Mouse (Mus musculus): Measurements from ENCODE around the gene Setd2. TPM values are rescaled to one million over a fixed set of nuclear protein-coding genes. Genes with fewer than 3 reads are reported as not detected.

Setd2 gene
- total RNA-seq, 2 experiments from 2014 or later: 51.8 to 69.5 TPM

DNA sequence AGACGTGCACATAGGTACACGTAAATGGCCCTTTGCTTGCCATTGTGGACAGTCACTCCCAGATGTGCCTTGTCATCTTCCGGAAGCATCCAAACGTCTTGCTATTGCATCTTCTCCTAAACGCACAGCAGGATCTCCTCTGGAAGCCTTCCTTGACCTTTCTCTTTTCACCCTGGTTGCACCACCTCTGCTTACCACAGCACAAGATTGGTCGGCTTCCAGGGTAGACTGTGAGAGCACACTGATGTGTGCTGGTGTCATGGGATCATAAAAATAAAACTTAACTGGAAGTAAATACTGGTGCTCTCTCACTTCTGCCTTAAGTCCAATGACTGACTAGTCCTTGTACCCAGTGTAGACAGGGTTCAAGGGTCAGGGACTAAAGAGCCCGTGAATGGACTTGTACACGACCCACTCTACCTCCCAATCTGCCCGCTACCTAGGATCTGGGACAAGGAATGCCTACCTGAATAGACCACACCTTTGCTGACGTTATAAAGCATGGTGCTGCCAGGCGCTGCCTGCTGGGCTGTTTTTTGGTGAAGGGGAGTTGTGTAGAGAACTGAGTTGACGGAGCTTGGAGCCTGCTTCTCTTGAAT is 90.3 kb downstream of the Setd2 start:
- DNase-seq (ENCODE audit: extremely low spot score in 1 of 2, low spot score in 1 of 2): no peak

DNA sequence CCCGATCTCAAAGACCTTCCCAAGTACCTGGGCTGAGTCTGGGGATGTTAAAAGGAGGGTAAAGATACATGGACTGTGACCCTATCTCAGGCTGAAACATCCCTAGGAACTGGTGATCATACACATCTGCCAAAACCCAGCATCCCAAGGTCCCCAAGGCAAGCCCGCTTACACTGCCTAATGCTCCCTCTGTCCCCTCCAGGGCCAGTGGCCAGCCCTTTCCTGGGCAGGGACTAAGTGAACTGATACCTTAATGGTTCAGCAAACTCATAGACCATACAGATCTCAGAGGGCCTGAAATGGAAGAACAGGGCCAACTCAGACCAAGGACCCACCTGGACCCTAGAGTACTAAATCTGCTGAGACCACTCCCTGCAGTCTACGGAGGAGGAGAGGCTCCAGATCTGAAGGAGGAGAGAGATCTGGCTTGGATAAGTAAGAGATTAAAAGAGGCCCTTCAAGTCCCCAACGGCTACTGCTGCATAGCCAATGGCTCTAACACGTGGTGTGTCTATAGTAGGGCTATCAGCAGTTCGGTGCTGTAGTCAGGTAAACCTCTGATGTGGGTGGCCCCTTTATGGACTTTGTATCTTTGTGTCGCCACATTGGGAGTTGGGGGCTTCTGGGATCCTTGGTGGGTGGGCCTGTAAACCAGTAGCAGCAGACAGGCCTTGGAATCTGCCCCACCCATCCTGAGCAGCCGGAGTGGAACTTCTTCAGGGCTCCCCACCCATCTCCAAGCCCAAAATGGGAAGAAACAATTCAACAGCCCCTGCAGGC is 91.2 kb downstream of the Setd2 start:
- no peak for DNase-seq (ENCODE audit: extremely low spot score in 1 of 2, low spot score in 1 of 2)

DNA sequence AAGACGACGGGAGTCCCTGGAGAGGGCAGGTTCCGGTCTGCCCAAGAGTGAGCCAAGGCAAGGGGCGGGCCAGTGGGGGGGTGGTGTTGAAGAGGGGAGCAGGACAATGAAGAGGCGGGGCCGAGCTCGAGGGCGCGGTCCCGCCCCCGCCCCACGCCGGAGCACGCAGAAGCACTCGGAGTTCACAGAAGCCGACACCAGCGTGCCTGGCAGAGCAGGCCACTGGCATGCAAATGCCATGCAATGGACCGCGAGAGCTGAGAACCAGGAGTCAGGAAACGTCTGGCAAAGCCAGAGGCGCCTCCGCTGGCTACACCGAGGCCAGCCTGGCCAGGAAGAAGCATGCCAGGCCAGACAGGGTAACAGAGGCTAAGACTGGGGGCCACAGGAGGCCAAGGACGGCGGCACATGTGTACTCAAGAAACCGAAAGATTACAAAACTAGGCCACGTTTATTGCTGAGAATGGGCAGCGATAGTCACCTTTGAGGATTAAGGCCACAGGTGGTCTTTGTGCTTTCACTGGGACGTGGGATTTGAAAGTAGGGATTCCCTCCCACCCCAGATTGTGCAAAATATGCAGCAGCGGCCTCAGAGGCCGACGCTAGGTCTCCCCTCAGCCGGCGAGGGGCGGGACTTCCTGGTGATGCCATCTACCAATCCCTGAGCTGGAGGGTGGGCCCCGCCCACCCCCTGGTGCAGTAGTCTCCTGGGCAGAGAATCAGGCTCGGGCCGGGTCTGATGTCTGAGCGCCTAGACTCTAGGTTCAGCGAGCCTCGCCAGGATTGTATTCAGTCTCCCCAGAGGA is 92.2 kb downstream of the Setd2 start, which contains the start of gene Nradd:
TSS of gene Nradd (minus strand) at position 92 of the 806 bp plus-strand sequence.
- DNase-seq (ENCODE audit: extremely low spot score in 1 of 2, low spot score in 1 of 2): peak; percentile 69 to 73

DNA sequence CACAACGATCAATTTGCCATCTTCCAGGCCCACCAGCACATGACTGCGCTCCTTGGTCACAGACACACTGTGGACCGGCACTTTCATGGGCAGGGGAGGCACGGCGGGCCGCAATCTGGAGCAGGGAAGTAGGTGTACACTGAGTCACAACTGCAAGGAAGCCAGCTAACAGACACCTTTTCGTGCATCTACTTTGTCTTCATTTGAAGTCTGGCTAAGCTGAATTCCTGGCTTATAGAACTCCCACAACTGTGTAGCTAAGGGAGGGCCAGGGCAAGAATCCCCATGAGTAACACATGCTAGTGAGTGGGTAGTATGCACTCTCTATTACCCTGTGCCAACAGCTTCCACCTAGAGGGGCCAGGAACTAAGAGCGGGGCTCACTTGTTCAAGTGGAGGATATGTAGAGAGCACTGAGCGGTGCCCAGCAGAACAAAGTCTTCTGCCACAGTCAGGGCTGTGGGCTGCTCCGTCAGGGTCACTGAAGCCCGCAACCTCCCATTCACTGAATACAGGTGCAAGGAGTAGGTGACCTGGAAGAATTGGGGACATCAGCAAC is 93.0 kb downstream of the Setd2 start:
- no peak for DNase-seq (ENCODE audit: extremely low spot score in 1 of 2, low spot score in 1 of 2)

DNA sequence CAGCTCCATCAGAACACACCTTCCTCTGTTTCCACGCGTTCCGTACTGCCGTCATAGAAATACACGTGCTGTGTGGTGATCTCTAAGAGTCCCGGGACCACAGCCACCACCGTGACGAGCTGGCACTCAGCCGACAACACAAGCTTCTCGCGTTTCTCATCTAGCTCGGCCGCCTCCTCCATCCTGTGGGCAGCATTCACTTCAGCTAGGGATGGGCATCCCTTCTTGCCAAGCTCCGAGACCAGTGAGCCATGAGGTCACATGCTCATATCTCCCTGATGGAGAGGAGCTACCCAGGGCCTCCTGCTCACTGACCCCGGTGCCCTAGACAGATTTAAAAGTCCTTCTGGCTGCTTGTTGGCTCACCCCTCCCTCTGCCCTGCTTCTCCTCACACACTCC is 97.8 kb downstream of the Setd2 start:
- DNase-seq (ENCODE audit: extremely low spot score in 1 of 2, low spot score in 1 of 2): no peak

DNA sequence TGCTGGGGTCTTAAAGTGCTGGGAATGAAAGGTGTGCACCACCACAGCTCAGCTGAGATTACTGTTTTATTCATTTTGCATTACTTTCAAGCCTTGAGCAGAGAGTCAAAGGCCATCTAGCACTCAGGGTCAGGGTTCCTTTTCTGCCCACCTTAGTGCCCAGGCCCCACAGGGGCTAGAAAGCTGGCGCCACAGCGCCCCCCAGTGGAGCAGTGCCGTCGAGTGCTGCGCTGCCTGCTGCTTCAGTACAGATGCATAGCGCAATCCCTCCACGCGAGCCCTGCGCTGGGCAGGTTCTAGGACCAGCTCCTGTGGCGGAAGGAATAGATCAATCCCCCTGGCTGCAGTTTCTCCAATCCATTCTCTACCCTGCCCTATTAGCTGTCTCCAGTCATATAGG is 98.8 kb downstream of the Setd2 start:
- DNase-seq (ENCODE audit: extremely low spot score in 1 of 2, low spot score in 1 of 2): peak in 1 of 2 experiments; percentile 67

DNA sequence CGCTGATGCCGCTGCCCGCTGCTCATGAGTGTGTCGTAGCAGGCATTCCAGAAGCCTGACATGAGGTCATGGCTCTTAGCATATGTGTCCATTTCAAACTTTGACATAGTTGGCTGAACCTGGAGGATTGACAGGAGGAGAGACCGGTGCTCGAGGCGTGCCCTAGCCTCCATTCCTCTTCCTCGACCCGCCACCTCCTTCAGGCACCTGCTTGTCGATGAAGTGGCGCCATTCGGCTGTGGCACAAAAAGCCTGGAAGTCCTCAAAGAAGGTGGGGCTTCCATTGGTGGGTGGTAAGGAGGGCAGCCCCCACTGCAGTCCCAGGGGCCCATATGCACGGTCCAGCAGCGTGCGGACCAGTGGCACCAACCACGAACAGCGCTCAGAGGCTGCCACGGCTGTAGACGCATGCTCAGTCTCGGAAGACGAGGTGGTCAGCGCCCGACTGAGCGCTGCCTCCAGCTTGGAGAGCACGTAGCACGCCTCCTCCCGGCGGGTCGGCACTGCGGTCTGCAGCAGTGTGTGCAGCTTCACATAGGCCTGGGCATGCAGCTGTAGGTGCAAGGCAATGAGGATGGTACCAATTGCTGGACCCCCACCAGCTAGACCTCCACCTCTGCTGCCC is 99.4 kb downstream of the Setd2 start:
- DNase-seq (ENCODE audit: extremely low spot score in 1 of 2, low spot score in 1 of 2): no peak

DNA sequence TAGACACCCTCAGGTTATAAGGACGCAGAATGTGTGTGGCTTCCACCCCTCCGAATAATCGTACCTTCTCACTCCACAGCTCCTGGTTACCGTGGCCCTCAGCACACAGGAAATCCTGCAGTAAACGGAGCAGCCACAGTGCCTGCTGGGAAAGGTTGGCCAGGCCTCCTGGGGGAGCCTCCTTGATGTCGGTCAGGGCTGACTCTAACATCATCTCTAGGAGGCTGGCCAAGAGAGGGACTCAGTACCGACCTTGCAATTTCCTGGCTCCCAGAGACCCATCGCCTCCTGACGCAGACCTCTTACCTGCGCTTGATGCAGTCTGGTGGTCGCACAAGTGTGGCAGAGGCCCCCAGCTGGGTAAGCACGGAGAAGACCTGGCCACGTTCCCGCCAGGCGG is 100.3 kb downstream of the Setd2 start:
- no peak for DNase-seq (ENCODE audit: extremely low spot score in 1 of 2, low spot score in 1 of 2)

DNA sequence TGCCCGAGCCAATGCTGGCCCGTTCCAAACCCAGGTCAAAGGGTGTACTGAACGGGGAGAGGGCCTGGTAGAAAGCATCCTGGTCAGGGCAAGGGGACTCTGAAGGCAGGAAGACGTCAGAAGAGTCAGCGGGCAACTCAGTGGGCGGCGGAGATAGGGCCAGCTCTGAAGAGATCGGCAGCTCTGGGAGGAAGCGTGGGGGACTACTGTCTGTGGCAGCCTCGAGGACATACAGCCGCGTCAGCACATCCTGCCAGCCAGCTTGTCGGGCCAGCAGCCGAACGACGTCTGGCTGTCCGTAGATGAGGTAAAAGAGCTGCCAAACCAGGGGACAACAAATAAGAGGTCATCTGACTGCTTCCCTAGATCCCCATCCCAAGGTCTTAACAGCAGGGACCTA is 101.5 kb downstream of the Setd2 start:
- no peak for DNase-seq (ENCODE audit: extremely low spot score in 1 of 2, low spot score in 1 of 2)

DNA sequence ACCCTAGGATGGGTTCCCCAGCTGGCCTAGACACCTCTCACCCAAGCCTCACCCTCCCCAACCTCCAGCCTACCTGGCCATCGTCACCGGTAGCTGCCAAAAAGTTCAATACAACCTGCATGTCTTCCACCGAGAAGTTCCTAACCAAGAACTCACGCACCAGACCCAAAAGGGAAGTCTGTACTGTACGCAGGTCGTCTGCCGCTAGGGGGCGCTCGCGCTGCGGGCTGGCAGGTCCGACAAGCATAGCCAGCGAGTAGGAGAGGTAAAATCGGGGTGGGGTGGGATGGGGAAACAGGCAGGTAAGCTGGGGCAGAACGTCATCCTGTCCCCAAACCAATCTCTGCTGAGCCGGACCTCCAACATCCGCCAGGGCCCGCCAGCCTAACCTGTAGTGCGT is 102.8 kb downstream of the Setd2 start:
- peak; percentile 88 to 99 for DNase-seq (ENCODE audit: extremely low spot score in 1 of 2, low spot score in 1 of 2)

DNA sequence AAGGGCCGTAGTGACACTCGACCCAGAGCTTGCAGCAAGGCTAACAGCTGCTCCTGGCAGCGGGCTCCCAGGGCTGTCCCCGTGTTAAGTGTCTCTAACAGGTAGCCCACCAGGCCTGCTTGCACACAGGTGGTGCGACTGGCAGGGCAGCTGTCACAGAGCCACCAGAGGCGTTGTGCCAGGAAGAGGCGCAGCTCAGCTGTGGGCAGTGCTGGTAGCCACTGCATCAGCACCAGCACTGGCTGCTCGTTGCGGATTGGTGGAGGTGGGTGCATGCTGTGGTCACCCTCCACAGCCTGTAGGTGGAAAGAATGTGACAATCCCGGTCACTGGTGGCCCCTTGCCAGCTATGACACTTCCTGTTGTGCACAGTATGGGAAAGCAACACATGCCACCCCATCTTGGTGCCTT is 106.2 kb downstream of the Setd2 start:
- DNase-seq (ENCODE audit: extremely low spot score in 1 of 2, low spot score in 1 of 2): no peak

DNA sequence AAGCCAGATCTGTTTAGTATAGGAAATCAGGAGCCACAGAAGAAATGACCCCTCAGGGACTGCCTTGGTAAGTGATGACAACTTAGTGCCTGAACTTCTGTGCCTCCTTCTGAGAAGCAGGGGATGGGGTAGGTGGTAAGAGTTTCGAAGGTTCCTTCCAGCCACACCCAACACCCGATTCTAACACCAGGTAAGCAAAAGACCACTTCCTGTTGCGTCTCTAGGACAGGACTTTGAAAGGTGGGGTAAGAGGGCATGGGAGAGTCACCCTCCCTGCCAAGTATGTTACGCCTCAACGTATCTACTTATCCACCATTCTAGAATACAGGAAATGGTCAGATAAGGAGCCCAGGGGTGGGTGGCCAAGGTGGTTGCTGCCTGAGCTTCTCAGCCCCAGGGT is 108.6 kb downstream of the Setd2 start:
- DNase-seq (ENCODE audit: extremely low spot score in 1 of 2, low spot score in 1 of 2): no peak

DNA sequence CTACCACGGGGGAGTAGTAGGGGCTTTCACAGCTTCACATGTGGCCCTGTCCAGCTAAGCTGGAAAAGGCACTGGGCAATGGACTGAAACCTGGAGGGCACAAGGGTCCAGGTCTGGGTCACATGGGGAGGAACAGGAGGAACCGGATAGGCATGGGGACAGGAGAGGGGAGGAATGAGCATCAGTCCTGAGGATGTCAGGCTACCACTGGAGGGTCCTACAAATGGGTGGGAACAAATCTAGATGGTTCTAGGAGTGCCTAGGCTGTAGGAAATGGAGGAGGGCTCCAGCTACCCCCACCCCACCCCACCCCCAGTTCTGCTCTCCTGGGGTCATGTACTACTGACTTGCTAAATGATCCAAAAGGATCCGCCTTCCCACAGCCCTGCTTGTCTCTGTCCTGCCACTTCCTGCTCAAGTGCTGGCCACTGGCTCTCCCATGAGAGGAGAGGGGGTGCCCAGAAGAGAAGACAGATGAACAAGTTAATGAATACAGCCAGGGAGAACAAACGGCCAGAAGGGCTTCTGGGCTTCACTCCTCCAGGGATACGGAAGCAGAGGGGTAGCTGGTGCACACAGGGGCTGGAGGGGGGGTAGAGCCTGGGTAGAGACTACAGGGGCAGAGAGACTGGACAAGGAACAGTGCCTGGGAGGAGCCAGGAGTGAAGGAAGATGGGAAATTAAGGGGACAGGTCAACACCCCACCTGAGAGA is 110.6 kb downstream of the Setd2 start:
- DNase-seq (ENCODE audit: extremely low spot score in 1 of 2, low spot score in 1 of 2): no peak

DNA sequence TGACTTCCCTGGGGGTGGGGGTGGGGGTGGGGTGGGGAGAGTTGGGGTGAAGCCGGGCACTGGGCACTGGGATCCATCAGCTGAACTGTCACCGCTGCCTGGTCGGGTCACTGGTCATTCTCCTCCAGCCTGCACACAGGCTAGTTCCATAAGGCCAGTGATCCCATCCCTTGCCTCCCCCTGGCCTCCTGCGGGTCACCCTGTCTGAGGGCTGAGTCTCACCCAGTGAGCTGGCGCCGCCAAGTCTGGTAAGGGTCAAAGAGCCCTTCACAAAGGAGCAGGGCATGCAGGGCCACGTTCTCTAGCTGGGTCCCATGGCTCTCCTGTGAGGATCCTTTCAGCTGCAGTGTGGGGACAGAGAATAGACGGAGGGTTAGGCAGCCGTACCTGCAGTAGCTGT is 111.4 kb downstream of the Setd2 start:
- DNase-seq (ENCODE audit: extremely low spot score in 1 of 2, low spot score in 1 of 2): no peak

DNA sequence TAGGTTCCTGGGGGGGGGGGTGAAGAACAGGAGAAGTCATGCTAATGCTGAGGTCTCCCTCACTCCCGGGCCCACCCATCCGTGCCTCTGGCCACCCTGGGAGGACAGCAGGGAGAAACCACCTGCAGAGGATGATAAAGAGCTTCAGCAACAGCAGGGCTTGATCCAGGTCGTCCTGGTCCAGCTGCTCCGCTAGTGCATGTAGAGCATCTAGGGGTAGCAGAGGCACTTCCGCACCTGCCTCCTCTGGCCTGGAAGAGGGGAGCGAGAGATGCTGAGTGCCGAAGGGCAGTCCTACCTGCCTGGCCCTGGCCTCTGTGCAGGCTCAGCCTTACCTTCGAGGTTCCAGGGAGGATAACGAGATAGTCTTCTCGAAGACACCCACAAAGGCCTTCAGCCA is 111.9 kb downstream of the Setd2 start:
- no peak for DNase-seq (ENCODE audit: extremely low spot score in 1 of 2, low spot score in 1 of 2)

DNA sequence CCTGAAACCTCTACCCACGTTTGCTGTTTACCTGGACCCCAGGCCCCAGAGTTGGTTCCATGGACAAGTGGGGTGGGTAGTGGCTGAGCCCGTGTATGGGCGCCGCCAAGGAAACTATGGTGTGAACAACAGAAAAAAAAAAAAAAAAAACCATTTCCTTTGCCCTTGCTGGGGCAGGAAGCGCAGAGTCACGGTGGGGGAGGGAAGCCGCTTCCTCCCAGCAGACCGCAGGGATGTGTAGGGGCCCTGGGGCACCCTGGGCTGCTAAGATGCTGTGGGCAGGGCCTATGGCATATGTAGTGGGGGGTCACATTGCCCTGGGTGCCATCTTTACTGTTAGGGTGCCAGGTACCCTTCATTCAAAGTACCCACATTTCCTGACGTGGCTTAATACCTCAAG is 112.8 kb downstream of the Setd2 start:
- no peak for DNase-seq (ENCODE audit: extremely low spot score in 1 of 2, low spot score in 1 of 2)

DNA sequence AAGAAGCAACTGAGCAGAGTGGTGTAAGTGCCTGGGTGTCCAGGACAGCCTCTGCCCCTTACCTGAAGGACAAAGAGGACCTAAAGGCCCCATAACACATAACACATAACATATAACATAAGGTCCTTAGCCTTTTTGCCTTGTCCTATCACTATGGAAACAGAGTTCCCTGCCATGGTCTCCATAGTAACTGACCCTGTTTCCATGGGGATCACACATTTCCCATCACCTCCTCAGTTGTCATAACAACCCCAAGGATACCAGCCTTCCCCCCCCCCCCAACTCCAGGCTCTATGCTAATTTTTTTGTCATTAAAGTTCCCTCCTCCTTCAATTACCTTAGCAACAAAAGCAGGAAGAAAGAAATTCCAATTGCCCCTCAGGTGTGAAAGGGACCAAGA is 117.4 kb downstream of the Setd2 start:
- DNase-seq (ENCODE audit: extremely low spot score in 1 of 2, low spot score in 1 of 2): no peak

DNA sequence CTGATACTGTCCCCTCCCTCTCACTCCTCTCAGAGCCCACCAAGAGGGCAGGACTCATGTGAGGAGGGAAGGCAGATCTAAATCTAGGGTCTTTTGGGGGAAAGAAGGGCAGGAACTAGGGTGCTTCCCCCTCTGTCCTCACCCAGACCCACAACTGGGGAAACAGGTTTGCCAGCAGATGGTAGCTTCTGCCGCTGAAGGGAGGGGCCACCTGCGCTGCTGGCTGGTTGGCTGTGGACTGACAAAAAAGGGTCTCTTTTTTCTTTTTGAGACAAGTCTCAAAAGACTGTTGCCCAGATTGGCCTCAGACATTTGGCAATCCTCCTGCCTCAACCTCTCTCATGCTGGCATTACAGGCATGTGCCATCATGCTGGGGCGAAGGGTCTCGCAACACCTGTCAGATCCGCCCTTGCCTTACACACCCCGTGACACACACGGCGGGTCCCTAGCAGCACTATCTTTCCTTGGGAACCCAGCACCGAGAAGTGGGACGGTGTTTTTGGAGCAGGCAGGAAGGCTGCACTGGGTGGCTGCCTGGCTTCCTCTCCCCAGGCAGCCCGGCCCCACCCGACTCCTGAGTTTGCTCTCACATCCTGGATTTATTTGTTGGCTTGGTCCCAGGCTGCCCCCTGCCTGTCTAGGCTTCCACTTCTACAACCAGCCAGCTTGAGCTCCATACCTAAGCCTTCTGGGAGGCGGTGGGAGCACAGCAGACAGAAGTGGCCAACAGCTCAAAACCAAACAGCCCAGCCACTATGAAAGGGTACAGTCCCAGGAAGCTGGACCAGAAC is 119.7 kb downstream of the Setd2 start:
- DNase-seq (ENCODE audit: extremely low spot score in 1 of 2, low spot score in 1 of 2): no peak

DNA sequence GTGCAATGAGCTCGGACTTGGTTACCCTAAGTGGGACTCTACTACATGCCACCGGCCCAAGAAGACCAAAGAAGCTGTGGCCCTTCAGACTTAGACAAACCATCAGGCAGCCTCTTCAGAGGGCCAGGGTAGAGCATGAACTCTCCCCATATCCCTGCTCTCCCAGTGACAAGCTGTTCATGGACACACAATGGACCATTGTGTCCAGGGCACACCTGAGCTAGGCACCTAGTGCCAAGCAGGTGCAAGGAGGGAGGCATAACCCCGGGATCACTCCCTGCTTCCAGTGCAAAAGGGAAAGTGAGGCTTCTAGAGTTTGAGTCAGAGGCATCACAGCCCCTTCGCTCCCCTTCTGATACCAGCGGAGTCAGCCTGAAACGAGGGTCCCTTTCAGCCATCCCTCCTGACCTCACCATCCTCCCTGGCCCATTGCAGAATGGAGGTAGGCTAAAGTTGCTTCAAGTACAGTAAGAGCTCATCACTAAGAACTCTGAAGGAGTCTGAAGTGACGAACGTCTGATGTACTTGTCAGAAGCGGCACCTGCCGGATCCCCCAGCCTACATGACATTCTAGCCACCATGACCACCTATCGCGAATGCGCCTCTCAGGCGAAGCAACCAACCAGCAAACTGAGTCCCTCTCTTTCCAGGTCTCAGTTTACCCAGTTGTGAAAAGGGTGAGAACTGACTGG is 120.7 kb downstream of the Setd2 start:
- no peak for DNase-seq (ENCODE audit: extremely low spot score in 1 of 2, low spot score in 1 of 2)
